Mouse (Mus musculus) neural tube, embryonic 11.5 days (tissue): ENCODE measurements at regions not wholly inside any gene's neighbourhood (a gene's known extent, or its start where the extent isn't known, plus 50 kb on each side); places are given as distances from the start of the nearest gene placed in this dataset.
"Not testable (repeated sequence)": the region's sequence is repeated elsewhere in the genome, so short reads cannot be mapped to it uniquely, and the experiment has no call there.

Experiments
- ATAC-seq: fragments of 200-750 bp; cut with Nextera tagmentation; 2 replicates; pipeline ENCODE4 v1.8.0; 2017; ENCODE audit warnings: moderate number of reproducible peaks, mild to moderate bottlenecking, moderate TSS enrichment, moderate library complexity; ENCODE audit not compliant: insufficient read depth, low FRiP score, low TSS enrichment
- DNase-seq: peaks from one replicate; pipeline ENCODE4 v3.0.0-alpha.2; 2015; ENCODE audit warnings: low spot score
- H3K27ac ChIP-seq: fragments of 300-500 bp; sonication (generic); 2 replicates; pipeline ENCODE4 v1.5.1; 2014; ENCODE audit warnings: low read depth, mild to moderate bottlenecking, low read length
- H3K27me3 ChIP-seq: fragments of 300-500 bp; sonication (generic); 2 replicates; pipeline ENCODE4 v1.6.1; 2014; ENCODE audit warnings: mild to moderate bottlenecking, low read length, mixed read lengths; ENCODE audit not compliant: control insufficient read depth, insufficient read depth
- H3K36me3 ChIP-seq: fragments of 300-500 bp; sonication (generic); 2 replicates; pipeline ENCODE4 v1.6.1; 2014; ENCODE audit warnings: mild to moderate bottlenecking, low read length, moderate library complexity, mixed read lengths; ENCODE audit not compliant: control insufficient read depth, insufficient read depth
- H3K4me1 ChIP-seq: fragments of 300-500 bp; sonication (generic); 2 replicates; pipeline ENCODE4 v1.6.1; 2014; ENCODE audit warnings: low read length, mixed read lengths; ENCODE audit not compliant: control insufficient read depth, insufficient read depth
- H3K4me2 ChIP-seq: fragments of 300-500 bp; sonication (generic); 2 replicates; pipeline ENCODE4 v1.6.1; 2014; ENCODE audit warnings: low read depth, mild to moderate bottlenecking, moderate library complexity
- H3K4me3 ChIP-seq: fragments of 300-500 bp; sonication (generic); 2 replicates; pipeline ENCODE4 v1.5.1; 2014; ENCODE audit warnings: low read depth, low read length
- H3K9ac ChIP-seq: fragments of 300-500 bp; sonication (generic); 2 replicates; pipeline ENCODE4 v1.6.1; 2014; ENCODE audit warnings: mild to moderate bottlenecking, low read length
- H3K9me3 ChIP-seq: fragments of 300-500 bp; sonication (generic); 2 replicates; pipeline ENCODE4 v1.6.1; 2016; ENCODE audit warnings: low read length; ENCODE audit not compliant: control insufficient read depth
- WGBS: fragments of 180-500 bp; shearing (Covaris S2); extraction: QIAGEN DNeasy Blood & Tissue Kit; methylation state at CpG from one replicate; pipeline ENCODE4 v1.1.7; 2014; 5-methylcytosine and 5-hydroxymethylcytosine counted together

GRCm38 (mm10) chr14:114307479-114307878, 784.5 kb upstream of the Gpc5 start:
- Histone ChIP-seq H3K4me3 (no peak overlapping the region), H3K27me3 (no peaks in the 10 kb centered on the region), H3K27ac (no peak overlapping the region), H3K4me2 (no peak overlapping the region), H3K36me3 (no peaks in the 10 kb centered on the region), H3K9me3 (no peaks in the 10 kb centered on the region), H3K4me1 (no peaks in the 10 kb centered on the region), H3K9ac (no peak overlapping the region)
- ATAC-seq = no peak
- WGBS = 91% methylated on average over 2 of the region's 2 CpGs
- DNase-seq = no peak

- Histone ChIP-seq H3K4me1 (no peaks in the 10 kb centered on the region), H3K4me2 (no peak overlapping the region)
- ATAC-seq = no peak
These were observed 759.4 kb upstream of the Gpc5 start for GRCm38 (mm10) chr14:114332662-114333061.

GRCm38 (mm10) chr14:114349345-114349744, 742.7 kb upstream of the Gpc5 start:
- DNase-seq (no peak), ATAC-seq (no peak)
- Histone ChIP-seq H3K4me3 (no peak overlapping the region), H3K9ac (no peak overlapping the region), H3K36me3 (no peaks in the 10 kb centered on the region), H3K27ac (no peak overlapping the region), H3K4me1 (no peaks in the 10 kb centered on the region), H3K27me3 (no peaks in the 10 kb centered on the region), H3K9me3 (no peaks in the 10 kb centered on the region), H3K4me2 (no peak overlapping the region)
- 67% methylated on average over 6 of the region's 6 CpGs for WGBS

More at GRCm38 (mm10) chr14:114332662-114333061, 759.4 kb upstream of the Gpc5 start:
- Histone ChIP-seq H3K9ac (no peak overlapping the region), H3K36me3 (no peaks in the 10 kb centered on the region), H3K4me3 (no peak overlapping the region), H3K27me3 (no peaks in the 10 kb centered on the region), H3K9me3 (no peaks in the 10 kb centered on the region), H3K27ac (no peak overlapping the region)
- DNase-seq = no peak
- WGBS = 88% methylated on average over 6 of the region's 6 CpGs

GRCm38 (mm10) chr14:114349816-114350215, 742.2 kb upstream of the Gpc5 start:
- H3K27me3 ChIP-seq, H3K4me1 ChIP-seq, H3K36me3 ChIP-seq, H3K27ac ChIP-seq, H3K4me2 ChIP-seq, H3K9me3 ChIP-seq, ATAC-seq, H3K9ac ChIP-seq, DNase-seq, H3K4me3 ChIP-seq: not testable (repeated sequence)
- 64% methylated on average over 3 of the region's 11 CpGs for WGBS

GRCm38 (mm10) chr14:114352307-114352706, 739.7 kb upstream of the Gpc5 start:
- WGBS = 93% methylated on average over 5 of the region's 5 CpGs
- H3K36me3 ChIP-seq = no peaks in the 10 kb centered on the region
- H3K9ac ChIP-seq = no peak overlapping the region
- no peak overlapping the region for H3K4me3 ChIP-seq
- H3K4me1 ChIP-seq = no peaks in the 10 kb centered on the region
- no peak for DNase-seq
- no peak for ATAC-seq
- no peak overlapping the region for H3K4me2 ChIP-seq
- no peaks in the 10 kb centered on the region for H3K27me3 ChIP-seq
- H3K9me3 ChIP-seq = no peaks in the 10 kb centered on the region
- no peak overlapping the region for H3K27ac ChIP-seq

GRCm38 (mm10) chr14:114374847-114375246, 717.2 kb upstream of the Gpc5 start:
- no peak overlapping the region for H3K4me3 ChIP-seq
- H3K4me2 ChIP-seq = no peak overlapping the region
- no peaks in the 10 kb centered on the region for H3K36me3 ChIP-seq
- H3K9ac ChIP-seq = no peak overlapping the region
- ATAC-seq = no peak
- no peaks in the 10 kb centered on the region for H3K4me1 ChIP-seq
- no peak for DNase-seq
- no peak overlapping the region for H3K27ac ChIP-seq
- H3K9me3 ChIP-seq = no peaks in the 10 kb centered on the region
- 87% methylated on average over 3 of the region's 3 CpGs for WGBS
- H3K27me3 ChIP-seq = no peaks in the 10 kb centered on the region

GRCm38 (mm10) chr14:114398861-114399557, 693.0 kb upstream of the Gpc5 start:
- Histone ChIP-seq H3K4me3 (no peak overlapping the region), H3K4me2 (no peak overlapping the region), H3K36me3 (no peaks in the 10 kb centered on the region), H3K9ac (no peak overlapping the region), H3K4me1 (no peaks in the 10 kb centered on the region), H3K9me3 (no peaks in the 10 kb centered on the region), H3K27me3 (no peaks in the 10 kb centered on the region), H3K27ac (no peak overlapping the region)
- DNase-seq (no peak), ATAC-seq (0 out of 2 replicates have a peak, but pooled peaks have one; percentile 20)
- WGBS = 80% methylated on average over 3 of the region's 3 CpGs

- Histone ChIP-seq H3K27ac (no peak overlapping the region), H3K9me3 (no peaks in the 10 kb centered on the region), H3K36me3 (no peaks in the 10 kb centered on the region), H3K9ac (no peak overlapping the region), H3K27me3 (no peaks in the 10 kb centered on the region), H3K4me3 (no peak overlapping the region), H3K4me1 (no peaks in the 10 kb centered on the region), H3K4me2 (no peak overlapping the region)
- ATAC-seq = no peak
- no peak for DNase-seq
- 90% methylated on average over 3 of the region's 3 CpGs for WGBS
These were observed 673.2 kb upstream of the Gpc5 start for GRCm38 (mm10) chr14:114418851-114419250.

- Histone ChIP-seq H3K4me3 (no peak overlapping the region), H3K36me3 (no peaks in the 10 kb centered on the region), H3K4me2 (no peak overlapping the region), H3K9me3 (no peaks in the 10 kb centered on the region), H3K27me3 (no peaks in the 10 kb centered on the region), H3K27ac (no peak overlapping the region), H3K9ac (no peak overlapping the region), H3K4me1 (no peaks in the 10 kb centered on the region)
- ATAC-seq = no peak
- 82% methylated on average over 2 of the region's 2 CpGs for WGBS
- no peak for DNase-seq
These were observed 666.5 kb upstream of the Gpc5 start for GRCm38 (mm10) chr14:114425475-114425874.
